Mouse (Mus musculus): ENCODE data around the gene Krtap1-4. TPM values are rescaled to one million over a fixed set of nuclear protein-coding genes. Genes with fewer than 3 reads are reported as not detected.

The Krtap1-4 gene
- polyA plus RNA-seq, 1 experiment from 2014 or later, result not detected

DNA sequence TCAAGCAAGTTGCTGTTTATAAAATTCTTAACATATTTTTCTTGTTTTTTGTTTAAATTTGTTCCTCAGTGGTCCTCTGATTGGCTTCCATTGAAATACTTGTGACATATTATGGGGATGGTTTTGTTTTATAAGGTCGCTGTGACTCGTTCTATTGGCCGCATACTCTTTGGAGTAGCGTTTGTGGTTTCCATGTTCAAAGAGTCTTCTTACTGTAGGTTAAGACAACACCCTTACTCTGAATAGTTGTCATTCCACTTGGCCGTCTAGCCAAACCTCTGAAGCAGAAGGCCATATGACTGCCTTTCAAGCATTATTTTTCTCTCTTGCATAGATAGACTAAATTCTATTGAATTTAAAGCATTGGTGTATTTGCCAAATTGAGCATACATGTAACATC is 2.4 kb downstream of the Krtap1-4 start:
- Histone ChIP-seq H3K9me3 (replicated peaks) (no peaks in the 10 kb centered on the region), H3K4me3 (no peak overlapping the region), H3K27me3 (no peaks in the 10 kb centered on the region), H3K9ac (no peak overlapping the region), H3K4me1 (no peaks in the 10 kb centered on the region), H3K4me2 (no peak overlapping the region), H3K27ac (no peak overlapping the region), H3K36me3 (ENCODE audit: poor library complexity, severe bottlenecking) (no peaks in the 10 kb centered on the region)
- no peak for ATAC-seq
- WGBS, result 88% methylated on average over 5 of the region's 5 CpGs

DNA sequence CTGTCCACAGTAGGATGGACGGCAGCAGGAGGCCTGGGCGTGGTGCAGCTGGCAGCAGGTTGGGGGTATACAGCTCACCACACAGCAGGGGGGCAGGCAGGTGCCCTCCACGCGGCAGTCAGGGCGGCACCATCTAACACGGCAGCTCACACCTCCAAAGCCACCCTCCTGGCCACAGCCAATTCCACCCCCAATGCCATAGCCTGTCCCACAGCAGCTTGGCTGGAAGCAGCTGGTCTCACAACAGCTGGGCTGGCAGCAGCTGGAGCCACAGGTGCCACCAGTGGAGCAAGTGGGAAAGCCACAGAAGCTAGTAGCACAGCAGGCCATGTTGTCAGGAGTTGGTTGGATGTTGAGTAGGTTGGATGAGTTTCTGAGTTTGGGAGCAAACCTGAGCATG is 2.8 kb downstream of the Krtap1-4 start, which contains the start of gene Krtap1-5:
Gene Krtap1-5, minus strand, starts transcription at position 381 of the 400 bp plus-strand sequence.
- 89% methylated on average over 6 of the region's 6 CpGs for WGBS
- Histone ChIP-seq H3K4me2 (no peak within 1 kb of the TSS), H3K27me3 (no peaks in the 10 kb centered on the region), H3K4me1 (no peaks in the 10 kb centered on the region), H3K36me3 (ENCODE audit: poor library complexity, severe bottlenecking) (no peaks in the 10 kb centered on the region), H3K9me3 (replicated peaks) (no peaks in the 10 kb centered on the region), H3K27ac (no peak within 1 kb of the TSS), H3K4me3 (no peak within 1 kb of the TSS), H3K9ac (no peak within 1 kb of the TSS)
- ATAC-seq, result no peak

DNA sequence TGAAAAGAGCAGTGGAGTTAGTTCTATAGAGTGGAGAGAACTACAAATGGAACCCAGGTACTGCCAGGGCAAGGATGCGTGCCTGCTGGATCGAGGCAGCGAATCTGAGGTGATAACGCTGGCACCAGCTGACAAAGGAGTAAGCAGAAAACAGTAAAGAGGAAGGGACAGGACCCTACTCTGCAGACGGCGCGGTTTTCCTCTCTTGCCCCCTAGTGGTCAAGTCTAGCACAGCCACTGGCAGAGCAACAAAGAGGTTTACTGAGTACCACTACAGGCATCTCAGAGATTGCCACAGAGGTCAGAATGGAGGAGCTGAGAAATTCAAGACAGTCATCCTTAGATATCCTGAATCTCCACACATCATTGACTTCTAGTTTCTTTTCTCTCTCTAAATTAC is 9.3 kb downstream of the Krtap1-4 start:
- Histone ChIP-seq H3K4me1 (no peaks in the 10 kb centered on the region), H3K9ac (peak overlapping the region; percentile 53), H3K4me3 (peak overlapping the region; percentile 21; the same call in 1 of the 2 replicates), H3K4me2 (peak overlapping the region; percentile 51), H3K9me3 (replicated peaks) (no peaks in the 10 kb centered on the region), H3K36me3 (ENCODE audit: poor library complexity, severe bottlenecking) (no peaks in the 10 kb centered on the region), H3K27ac (no peak overlapping the region), H3K27me3 (no peaks in the 10 kb centered on the region)
- ATAC-seq, result peak; percentile 83
- WGBS, result 3% methylated on average over 7 of the region's 7 CpGs

DNA sequence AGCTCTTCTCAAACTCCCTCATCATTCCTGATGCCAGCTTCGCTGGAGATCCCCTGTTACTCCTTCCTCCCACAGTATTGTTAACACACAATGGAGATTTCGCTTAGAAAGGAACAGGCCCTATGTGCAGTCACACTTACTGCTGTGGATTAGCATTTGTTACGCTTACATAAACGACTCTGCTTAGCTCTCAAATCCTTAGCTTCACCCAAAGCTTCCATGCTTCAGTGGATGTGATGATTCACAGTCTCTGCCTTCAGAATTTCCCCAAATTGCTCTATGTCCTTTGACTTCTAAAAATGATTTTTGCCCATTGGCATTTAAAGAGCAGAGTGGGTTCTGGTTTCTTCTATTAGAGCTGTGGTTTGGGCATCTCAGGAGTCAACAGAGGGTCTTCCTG is 10.3 kb downstream of the Krtap1-4 start:
- H3K4me1 ChIP-seq, result no peaks in the 10 kb centered on the region
- 23% methylated on average over 4 of the region's 4 CpGs for WGBS
- H3K9me3 ChIP-seq (replicated peaks), result no peaks in the 10 kb centered on the region
- ATAC-seq, result no peak
- H3K9ac ChIP-seq, result no peak overlapping the region
- no peak overlapping the region for H3K27ac ChIP-seq
- no peak overlapping the region for H3K4me2 ChIP-seq
- no peak overlapping the region for H3K4me3 ChIP-seq
- H3K36me3 ChIP-seq (ENCODE audit: poor library complexity, severe bottlenecking), result no peaks in the 10 kb centered on the region
- no peaks in the 10 kb centered on the region for H3K27me3 ChIP-seq

DNA sequence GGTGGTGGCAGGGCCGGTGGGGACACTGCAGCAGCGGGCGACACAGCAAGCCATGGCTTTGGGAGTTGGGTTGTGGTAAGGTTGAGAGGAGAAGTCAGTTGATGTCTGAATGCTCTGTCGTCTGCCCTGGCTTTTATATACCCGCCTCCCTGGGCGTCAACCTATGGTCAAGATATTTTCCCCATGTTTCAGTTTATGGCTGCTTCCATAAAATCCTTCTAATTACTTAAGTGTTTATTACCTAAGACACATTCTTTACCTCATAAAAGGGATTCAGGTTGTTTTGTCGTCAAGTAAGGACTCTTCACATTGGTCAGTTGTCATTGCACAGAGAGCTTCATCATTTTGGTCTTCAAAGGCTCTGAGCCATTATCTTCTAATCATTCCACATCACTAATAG is 16.9 kb downstream of the Krtap1-4 start, which contains the start of gene Krtap3-1:
Gene Krtap3-1, minus strand, starts transcription at position 101 of the 400 bp plus-strand sequence.
- no peak for ATAC-seq
- Histone ChIP-seq H3K4me2 (no peak within 1 kb of the TSS), H3K36me3 (ENCODE audit: poor library complexity, severe bottlenecking) (no peaks in the 10 kb centered on the region), H3K9me3 (replicated peaks) (no peaks in the 10 kb centered on the region), H3K4me3 (no peak within 1 kb of the TSS), H3K27ac (no peak within 1 kb of the TSS), H3K9ac (no peak within 1 kb of the TSS), H3K27me3 (no peaks in the 10 kb centered on the region), H3K4me1 (no peaks in the 10 kb centered on the region)
- 94% methylated on average over 7 of the region's 7 CpGs for WGBS

DNA sequence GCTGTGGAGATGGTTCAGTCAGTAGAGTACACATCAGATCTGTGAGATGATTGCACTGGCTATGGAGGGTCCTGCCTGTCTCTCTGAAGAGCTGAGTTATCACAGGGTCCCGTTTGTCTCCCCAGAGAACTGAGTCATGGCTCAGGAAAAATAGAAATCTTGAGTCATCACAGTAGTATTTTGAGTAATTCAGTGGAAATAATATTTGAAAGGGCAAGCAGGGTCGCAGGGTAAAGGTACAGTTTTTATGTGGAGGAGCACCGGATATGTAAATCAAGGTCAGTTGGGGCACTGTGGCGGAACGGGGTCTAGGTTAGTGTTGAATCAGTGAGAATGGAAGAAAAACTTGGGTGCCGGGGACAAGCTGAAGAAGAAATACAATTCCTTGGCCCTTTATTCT is 20.9 kb downstream of the Krtap1-4 start:
- Histone ChIP-seq H3K4me3 (no peak overlapping the region), H3K27me3 (no peaks in the 10 kb centered on the region), H3K27ac (no peak overlapping the region), H3K9me3 (replicated peaks) (no peaks in the 10 kb centered on the region), H3K4me2 (no peak overlapping the region), H3K9ac (no peak overlapping the region), H3K36me3 (ENCODE audit: poor library complexity, severe bottlenecking) (no peaks in the 10 kb centered on the region), H3K4me1 (no peaks in the 10 kb centered on the region)
- WGBS, result 86% methylated on average over 6 of the region's 6 CpGs
- no peak for ATAC-seq

DNA sequence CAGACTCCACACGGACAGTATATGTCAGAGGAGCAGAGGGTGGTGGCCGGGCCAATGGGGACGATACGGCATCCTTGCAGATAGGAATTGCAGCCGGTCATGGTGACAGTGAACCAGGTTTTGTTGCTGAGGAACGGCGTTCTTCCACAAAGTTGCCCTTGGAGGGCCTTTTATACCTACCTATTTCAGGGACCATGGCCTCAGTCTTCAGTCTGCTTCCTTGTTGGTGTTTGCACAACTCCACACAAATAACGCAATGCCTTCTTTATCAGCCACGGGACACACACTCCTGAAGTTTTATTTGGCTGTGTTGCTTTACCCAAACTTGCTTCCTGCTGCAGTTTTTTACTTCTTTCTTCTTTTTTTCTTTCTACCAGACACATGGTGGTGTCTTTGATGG is 24.1 kb downstream of the Krtap1-4 start, which contains the start of gene Gm11939:
Gene Gm11939, minus strand, starts transcription at position 101 of the 400 bp plus-strand sequence.
- H3K27me3 ChIP-seq, result no peaks in the 10 kb centered on the region
- 91% methylated on average over 9 of the region's 9 CpGs for WGBS
- no peaks in the 10 kb centered on the region for H3K4me1 ChIP-seq
- no peaks in the 10 kb centered on the region for H3K9me3 ChIP-seq (replicated peaks)
- no peak within 1 kb of the TSS for H3K4me3 ChIP-seq
- H3K27ac ChIP-seq, result no peak within 1 kb of the TSS
- no peak within 1 kb of the TSS for H3K4me2 ChIP-seq
- H3K36me3 ChIP-seq (ENCODE audit: poor library complexity, severe bottlenecking), result no peaks in the 10 kb centered on the region
- no peak for ATAC-seq
- no peak within 1 kb of the TSS for H3K9ac ChIP-seq

DNA sequence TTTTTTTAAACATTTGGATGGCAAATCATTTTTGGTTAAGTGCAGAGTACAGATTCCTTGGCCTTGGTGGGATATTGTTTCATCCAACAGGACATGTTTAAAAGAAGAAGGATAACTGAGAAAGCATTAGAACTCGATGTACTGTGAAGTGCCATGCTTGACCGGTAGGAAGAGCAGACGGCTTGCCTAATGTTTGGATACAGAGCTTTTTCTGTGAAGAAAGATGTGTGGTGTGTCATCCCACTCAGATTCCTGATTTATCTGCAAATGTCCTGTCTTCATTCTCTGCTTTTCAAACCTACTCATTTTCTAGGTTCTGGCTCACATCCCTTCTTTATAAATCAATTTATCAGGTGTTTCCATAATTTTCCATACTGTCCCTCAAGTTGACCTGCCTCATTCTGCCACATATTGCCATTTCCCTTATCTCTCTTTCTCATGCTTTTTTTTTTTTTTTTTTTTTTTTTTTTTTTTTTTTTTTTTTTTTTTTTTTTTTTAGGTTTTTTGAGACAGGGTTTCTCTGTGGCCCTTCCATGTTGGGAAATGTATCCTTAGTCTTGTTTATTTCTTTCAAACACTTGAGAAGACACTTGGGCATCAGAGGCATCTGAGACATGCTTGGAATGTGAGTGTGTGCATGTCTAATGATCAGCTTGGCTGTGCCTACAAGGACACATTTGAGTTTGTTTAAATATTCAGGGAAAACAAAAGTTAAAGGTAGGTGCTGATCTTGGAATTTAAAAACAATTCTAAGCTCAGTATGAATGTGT is 25.3 kb downstream of the Krtap1-4 start:
- no peak overlapping the region for H3K9ac ChIP-seq
- no peak overlapping the region for H3K4me3 ChIP-seq
- no peaks in the 10 kb centered on the region for H3K27me3 ChIP-seq
- H3K36me3 ChIP-seq (ENCODE audit: poor library complexity, severe bottlenecking), result no peaks in the 10 kb centered on the region
- H3K4me2 ChIP-seq, result no peak overlapping the region
- 87% methylated on average over 3 of the region's 3 CpGs for WGBS
- no peak for ATAC-seq
- H3K9me3 ChIP-seq (replicated peaks), result no peaks in the 10 kb centered on the region
- H3K4me1 ChIP-seq, result no peaks in the 10 kb centered on the region
- H3K27ac ChIP-seq, result no peak overlapping the region

DNA sequence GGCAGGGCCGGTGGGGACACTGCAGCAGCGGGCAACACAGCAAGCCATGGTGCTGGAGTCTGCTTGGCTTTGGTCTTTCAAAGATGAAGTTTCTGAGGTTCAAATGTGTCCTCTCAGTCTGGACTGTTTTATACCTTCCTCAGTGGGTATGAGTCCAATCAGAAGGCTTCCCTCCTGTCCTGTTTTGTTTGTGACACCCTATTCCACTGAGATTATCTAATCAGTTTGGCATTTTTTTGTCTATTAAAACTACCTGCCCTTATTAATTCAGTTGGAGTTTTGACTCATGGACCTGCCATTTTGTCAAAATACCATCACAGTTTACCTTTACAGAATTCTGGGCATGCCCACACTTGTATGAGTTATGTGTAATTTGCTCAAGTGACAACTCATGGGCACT is 26.7 kb downstream of the Krtap1-4 start, which contains the start of gene Krtap3-2:
Gene Krtap3-2, minus strand, starts transcription at position 101 of the 400 bp plus-strand sequence.
- no peak within 1 kb of the TSS for H3K4me3 ChIP-seq
- WGBS, result 93% methylated on average over 2 of the region's 2 CpGs

DNA sequence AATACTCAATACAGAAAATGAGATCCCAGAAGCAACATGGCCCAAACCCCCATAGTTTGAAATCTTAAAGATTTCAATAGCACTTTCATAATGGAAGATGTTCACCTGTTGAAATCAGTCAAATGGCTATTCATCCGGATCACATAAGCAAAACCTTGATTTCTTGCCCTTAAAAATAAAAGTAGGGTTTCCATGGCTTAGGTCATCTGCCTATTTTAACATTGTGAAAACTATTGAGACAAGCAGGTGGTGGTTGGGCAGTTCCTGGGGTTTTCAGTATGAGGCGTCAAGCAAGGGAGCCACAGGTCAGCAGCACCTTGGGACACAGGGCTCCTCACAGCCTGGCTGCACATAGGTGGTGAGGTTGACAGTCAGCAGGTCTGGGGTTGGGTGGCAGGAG is 27.3 kb downstream of the Krtap1-4 start:
- Histone ChIP-seq H3K27me3 (0 out of 2 replicates have a peak, but pooled peaks cover 7% of the 10 kb centered on the region), H3K36me3 (ENCODE audit: poor library complexity, severe bottlenecking) (no peaks in the 10 kb centered on the region), H3K4me3 (no peak overlapping the region), H3K9me3 (replicated peaks) (no peaks in the 10 kb centered on the region), H3K9ac (no peak overlapping the region), H3K4me1 (no peaks in the 10 kb centered on the region), H3K27ac (no peak overlapping the region), H3K4me2 (no peak overlapping the region)
- ATAC-seq, result no peak
- 89% methylated on average over 2 of the region's 2 CpGs for WGBS

More for the DNA sequence above, 26.7 kb downstream of the Krtap1-4 start, which contains the start of gene Krtap3-2:
- H3K9me3 ChIP-seq (replicated peaks), result no peaks in the 10 kb centered on the region
- H3K4me2 ChIP-seq, result no peak within 1 kb of the TSS
- H3K27ac ChIP-seq, result no peak within 1 kb of the TSS
- no peaks in the 10 kb centered on the region for H3K36me3 ChIP-seq (ENCODE audit: poor library complexity, severe bottlenecking)
- ATAC-seq, result no peak
- H3K4me1 ChIP-seq, result no peaks in the 10 kb centered on the region
- H3K9ac ChIP-seq, result no peak within 1 kb of the TSS
- H3K27me3 ChIP-seq, result 0 out of 2 replicates have a peak, but pooled peaks cover 7% of the 10 kb centered on the region

DNA sequence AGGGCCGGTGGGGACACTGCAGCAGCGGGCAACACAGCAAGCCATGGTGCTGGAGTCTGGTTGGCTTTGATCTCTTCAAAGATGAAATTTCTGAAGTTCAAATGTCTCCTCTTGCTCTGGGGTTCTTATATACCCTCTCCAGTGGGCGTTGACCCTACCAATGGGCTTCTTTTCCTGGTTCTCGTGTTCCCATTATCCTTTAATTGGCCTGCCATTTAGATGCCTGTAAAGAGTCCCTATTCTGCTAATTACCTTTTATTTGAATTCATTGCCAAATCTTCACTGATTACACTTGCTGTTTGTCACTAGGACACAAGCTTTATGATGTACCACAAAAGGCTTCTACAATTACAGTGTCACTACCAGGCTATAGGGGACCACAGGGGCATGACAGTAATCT is 32.7 kb downstream of the Krtap1-4 start, which contains the start of gene Krtap3-3:
Gene Krtap3-3, minus strand, starts transcription at position 101 of the 400 bp plus-strand sequence.
- H3K9me3 ChIP-seq (replicated peaks), result no peaks in the 10 kb centered on the region
- 44% methylated on average over 4 of the region's 4 CpGs for WGBS
- no peak within 1 kb of the TSS for H3K27ac ChIP-seq
- no peaks in the 10 kb centered on the region for H3K36me3 ChIP-seq (ENCODE audit: poor library complexity, severe bottlenecking)
- no peak within 1 kb of the TSS for H3K9ac ChIP-seq
- H3K4me1 ChIP-seq, result peaks cover 4% of the 10 kb centered on the region; the same call in 1 of the 2 replicates
- no peak within 1 kb of the TSS for H3K4me2 ChIP-seq
- H3K27me3 ChIP-seq, result 0 out of 2 replicates have a peak, but pooled peaks cover 7% of the 10 kb centered on the region
- ATAC-seq, result no peak
- no peak within 1 kb of the TSS for H3K4me3 ChIP-seq

DNA sequence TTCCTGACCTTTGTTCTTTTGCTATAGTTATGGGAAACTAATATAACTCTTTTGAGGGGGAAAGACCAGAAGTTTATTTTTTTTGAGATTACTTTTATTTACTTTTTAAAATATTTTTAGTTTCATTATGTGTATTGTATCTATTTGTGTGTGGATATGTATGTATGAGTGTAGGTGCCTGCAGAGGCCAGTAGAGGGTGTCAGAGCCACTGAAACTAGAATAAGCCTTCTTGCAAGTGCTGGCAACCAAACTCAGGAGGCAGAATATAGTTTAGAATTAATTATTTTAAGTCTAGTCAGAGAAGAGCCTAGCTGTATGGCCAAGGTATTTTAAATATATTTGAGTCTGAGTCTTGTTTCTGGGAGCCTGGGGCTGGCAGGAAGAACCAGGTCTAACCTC is 35.6 kb downstream of the Krtap1-4 start:
- H3K4me2 ChIP-seq, result no peak overlapping the region
- no peaks in the 10 kb centered on the region for H3K36me3 ChIP-seq (ENCODE audit: poor library complexity, severe bottlenecking)
- no peak overlapping the region for H3K9ac ChIP-seq
- ATAC-seq, result no peak
- H3K4me1 ChIP-seq, result peaks cover 4% of the 10 kb centered on the region; the same call in 1 of the 2 replicates
- H3K9me3 ChIP-seq (replicated peaks), result no peaks in the 10 kb centered on the region
- H3K27ac ChIP-seq, result no peak overlapping the region
- 0 out of 2 replicates have a peak, but pooled peaks cover 7% of the 10 kb centered on the region for H3K27me3 ChIP-seq
- H3K4me3 ChIP-seq, result no peak overlapping the region

Measured in forebrain, embryonic 13.5 days (tissue).